Mouse (Mus musculus) liver, embryonic 16.5 days (tissue): ENCODE measurements around the gene Rab37. TPM values are rescaled to one million over a fixed set of nuclear protein-coding genes. Genes with fewer than 3 reads are reported as not detected.

Experiments
- ATAC-seq: fragments of 200-750 bp; cut with Nextera tagmentation; 2 replicates; pipeline ENCODE4 v1.8.0; 2017; ENCODE audit warnings: low read depth, mild to moderate bottlenecking, moderate number of reproducible peaks, moderate library complexity
- H3K27ac ChIP-seq: fragments of 300-500 bp; sonication (generic); 2 replicates; pipeline ENCODE4 v1.5.1; 2014; ENCODE audit warnings: mild to moderate bottlenecking, low read length
- H3K27me3 ChIP-seq: fragments of 300-500 bp; sonication (generic); 2 replicates; pipeline ENCODE4 v1.6.1; 2014; ENCODE audit warnings: low read depth, low read length, mixed read lengths; ENCODE audit not compliant: control insufficient read depth, insufficient read depth
- H3K36me3 ChIP-seq: fragments of 300-500 bp; sonication (generic); 2 replicates; pipeline ENCODE4 v1.6.1; 2014; ENCODE audit warnings: mild to moderate bottlenecking; ENCODE audit not compliant: control insufficient read depth, insufficient read depth
- H3K4me1 ChIP-seq: fragments of 300-500 bp; sonication (generic); 2 replicates; pipeline ENCODE4 v1.6.1; 2014; ENCODE audit warnings: low read depth, low read length, mixed read lengths; ENCODE audit not compliant: control insufficient read depth
- H3K4me2 ChIP-seq: fragments of 300-500 bp; sonication (generic); 2 replicates; pipeline ENCODE4 v1.6.1; 2014; ENCODE audit warnings: low read depth, low read length, mixed read lengths
- H3K4me3 ChIP-seq: fragments of 300-500 bp; sonication (generic); 2 replicates; pipeline ENCODE4 v1.5.1; 2014; ENCODE audit warnings: low read depth, mild to moderate bottlenecking, low read length
- H3K9ac ChIP-seq: fragments of 300-500 bp; sonication (generic); 2 replicates; pipeline ENCODE4 v1.6.1; 2014; ENCODE audit warnings: low read depth, low read length
- H3K9me3 ChIP-seq: fragments of 300-500 bp; sonication (generic); replicated peaks from 2 replicates; pipeline ENCODE4 v1.6.1; 2016; ENCODE audit warnings: low read length; ENCODE audit not compliant: control insufficient read depth
- WGBS: fragments of 180-500 bp; shearing (Covaris S2); extraction: QIAGEN DNeasy Blood & Tissue Kit; methylation state at CpG from one replicate; pipeline ENCODE4 v1.1.7; 2014; ENCODE audit not compliant: insufficient replicate concordance; 5-methylcytosine and 5-hydroxymethylcytosine counted together
- polyA plus RNA-seq: library from polyadenylated mRNA; unstranded; fragments of >200 nt; fragmentation: Nextera tagmentation; extraction: Ambion mirVana; gene quantifications from 2 replicates; pipeline ENCODE4 v1.2.1, GENCODE M21; 2015

Gene Rab37
- polyA plus RNA-seq, 1 experiment from 2014 or later = 2.4 TPM

- Histone ChIP-seq H3K4me3 (no peak overlapping the region), H3K9ac (no peak overlapping the region), H3K36me3 (no peaks in the 10 kb centered on the region), H3K27me3 (no peaks in the 10 kb centered on the region), H3K4me2 (no peak overlapping the region), H3K27ac (no peak overlapping the region), H3K4me1 (no peaks in the 10 kb centered on the region), H3K9me3 (no peaks in the 10 kb centered on the region)
- 53% methylated on average over 16 of the region's 16 CpGs for WGBS
- ATAC-seq = no peak
These were observed 8.1 kb downstream of the Rab37 start for GRCm38 (mm10) chr11:115099241-115099840.

DNA sequence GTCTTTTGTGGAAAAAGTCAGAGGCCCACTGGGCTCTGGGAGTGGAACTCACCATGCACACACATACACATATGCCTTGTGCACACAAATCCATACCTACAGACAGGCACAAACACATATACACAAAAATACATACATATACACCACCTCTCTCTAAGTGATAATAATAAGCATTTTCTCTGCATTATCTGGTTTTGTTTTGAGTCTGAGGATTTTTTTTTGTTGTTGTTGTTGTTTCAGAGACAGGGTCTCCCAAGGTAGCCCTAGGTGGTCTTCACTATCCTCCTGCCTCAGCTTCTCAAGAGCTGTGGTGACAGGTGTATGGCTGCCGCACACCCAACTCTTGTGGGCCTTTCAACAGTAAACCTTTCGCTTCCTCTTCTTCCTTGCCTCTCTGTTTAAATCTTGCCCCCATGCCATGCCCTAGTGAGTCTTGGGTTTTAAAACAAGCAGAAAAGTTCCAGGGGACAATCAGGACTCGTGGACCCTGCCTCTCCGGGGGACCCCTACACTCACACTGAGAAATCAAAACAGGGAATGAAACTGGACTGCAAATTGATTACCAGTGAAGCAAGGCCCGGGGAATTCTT lies 8.9 kb downstream of the Rab37 start:
- H3K36me3 ChIP-seq = no peaks in the 10 kb centered on the region
- no peak overlapping the region for H3K27ac ChIP-seq
- no peak overlapping the region for H3K4me3 ChIP-seq
- no peak overlapping the region for H3K4me2 ChIP-seq
- H3K4me1 ChIP-seq = no peaks in the 10 kb centered on the region
- no peaks in the 10 kb centered on the region for H3K27me3 ChIP-seq
- no peaks in the 10 kb centered on the region for H3K9me3 ChIP-seq
- no peak overlapping the region for H3K9ac ChIP-seq
- WGBS = 49% methylated on average over 5 of the region's 5 CpGs
- ATAC-seq = no peak

GRCm38 (mm10) chr11:115100741-115101140 lies 9.5 kb downstream of the Rab37 start:
- no peaks in the 10 kb centered on the region for H3K36me3 ChIP-seq
- ATAC-seq = no peak
- H3K4me2 ChIP-seq = no peak overlapping the region
- H3K4me1 ChIP-seq = no peaks in the 10 kb centered on the region
- H3K4me3 ChIP-seq = no peak overlapping the region
- no peak overlapping the region for H3K9ac ChIP-seq
- H3K27me3 ChIP-seq = no peaks in the 10 kb centered on the region
- WGBS = 66% methylated on average over 7 of the region's 7 CpGs
- no peaks in the 10 kb centered on the region for H3K9me3 ChIP-seq
- no peak overlapping the region for H3K27ac ChIP-seq

- Histone ChIP-seq H3K4me2 (no peak overlapping the region), H3K4me3 (no peak overlapping the region), H3K27ac (no peak overlapping the region), H3K4me1 (no peaks in the 10 kb centered on the region), H3K36me3 (no peaks in the 10 kb centered on the region), H3K27me3 (no peaks in the 10 kb centered on the region), H3K9ac (no peak overlapping the region), H3K9me3 (no peaks in the 10 kb centered on the region)
- no peak for ATAC-seq
- WGBS = 48% methylated on average over 6 of the region's 6 CpGs
These were observed 10.4 kb downstream of the Rab37 start for GRCm38 (mm10) chr11:115101615-115102051.

- ATAC-seq = no peak
- H3K9ac ChIP-seq = no peak overlapping the region
- H3K4me1 ChIP-seq = no peaks in the 10 kb centered on the region
- no peaks in the 10 kb centered on the region for H3K27me3 ChIP-seq
- H3K4me3 ChIP-seq = no peak overlapping the region
- H3K4me2 ChIP-seq = no peak overlapping the region
- no peaks in the 10 kb centered on the region for H3K9me3 ChIP-seq
- H3K36me3 ChIP-seq = no peaks in the 10 kb centered on the region
- H3K27ac ChIP-seq = no peak overlapping the region
- WGBS = 83% methylated on average over 9 of the region's 9 CpGs
These were observed 10.9 kb downstream of the Rab37 start for GRCm38 (mm10) chr11:115102116-115102515.

GRCm38 (mm10) chr11:115103470-115104413 lies 12.5 kb downstream of the Rab37 start:
- H3K27me3 ChIP-seq = no peaks in the 10 kb centered on the region
- H3K4me1 ChIP-seq = no peaks in the 10 kb centered on the region
- 70% methylated on average over 25 of the region's 25 CpGs for WGBS
- H3K4me3 ChIP-seq = no peak overlapping the region
- H3K9me3 ChIP-seq = no peaks in the 10 kb centered on the region
- no peak overlapping the region for H3K4me2 ChIP-seq
- no peaks in the 10 kb centered on the region for H3K36me3 ChIP-seq
- no peak overlapping the region for H3K9ac ChIP-seq
- ATAC-seq = no peak
- H3K27ac ChIP-seq = no peak overlapping the region

DNA sequence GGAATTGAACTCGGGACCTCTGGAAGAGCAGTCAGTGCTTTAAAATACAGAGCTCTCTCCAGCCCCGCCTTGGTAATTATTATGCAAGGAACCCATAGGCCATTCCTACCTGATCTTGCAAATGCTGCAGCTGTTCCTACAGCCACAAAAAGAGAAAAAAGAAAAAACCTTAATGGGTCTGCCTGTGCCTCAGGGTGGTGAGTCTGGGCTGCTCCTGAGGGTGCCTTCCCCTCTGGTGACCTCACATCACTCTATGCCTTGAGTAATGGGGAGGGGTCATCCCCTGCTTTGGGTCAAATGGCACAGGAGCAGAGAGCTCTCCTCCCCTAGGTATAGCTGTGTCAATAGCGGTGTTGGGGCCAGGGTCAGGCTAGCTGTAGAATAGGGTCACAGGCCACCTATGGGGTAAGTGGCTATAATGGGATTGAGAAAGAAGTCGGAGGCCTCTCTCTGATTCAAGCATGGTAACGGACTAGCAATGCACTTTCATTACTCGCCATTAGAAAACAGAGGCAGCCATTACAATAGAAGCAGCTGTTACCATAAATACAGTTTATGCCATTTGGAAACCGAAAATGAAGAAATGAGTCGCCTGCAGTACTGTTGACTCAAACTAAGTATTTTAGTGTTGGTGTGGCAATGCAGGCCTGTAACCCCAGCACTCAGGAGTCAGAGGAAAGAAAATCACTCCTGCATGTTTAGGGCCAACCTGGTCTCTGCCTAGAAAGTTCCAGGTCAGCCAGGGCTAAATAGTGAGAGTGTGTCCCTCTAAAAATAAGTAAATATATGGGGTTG lies 13.7 kb downstream of the Rab37 start:
- Histone ChIP-seq H3K27ac (no peak overlapping the region), H3K36me3 (no peaks in the 10 kb centered on the region), H3K27me3 (no peaks in the 10 kb centered on the region), H3K9ac (no peak overlapping the region), H3K4me2 (no peak overlapping the region), H3K9me3 (no peaks in the 10 kb centered on the region), H3K4me1 (no peaks in the 10 kb centered on the region), H3K4me3 (no peak overlapping the region)
- no peak for ATAC-seq
- WGBS = 61% methylated on average over 8 of the region's 8 CpGs

- no peaks in the 10 kb centered on the region for H3K9me3 ChIP-seq
- no peaks in the 10 kb centered on the region for H3K27me3 ChIP-seq
- H3K4me1 ChIP-seq = no peaks in the 10 kb centered on the region
- no peak overlapping the region for H3K4me2 ChIP-seq
- WGBS = 49% methylated on average over 2 of the region's 2 CpGs
- no peak overlapping the region for H3K27ac ChIP-seq
- no peaks in the 10 kb centered on the region for H3K36me3 ChIP-seq
- no peak overlapping the region for H3K4me3 ChIP-seq
- ATAC-seq = no peak
- H3K9ac ChIP-seq = no peak overlapping the region
These were observed 15.4 kb downstream of the Rab37 start for GRCm38 (mm10) chr11:115106638-115107037.
